Mouse (Mus musculus) kidney, adult 2 months (tissue): ENCODE measurements around the gene Lmx1a. TPM values are rescaled to one million over a fixed set of nuclear protein-coding genes. Genes with fewer than 3 reads are reported as not detected.

Source experiments
- DNase-seq: peaks from one replicate; pipeline ENCODE4 v3.0.0; 2021
- H3K27ac ChIP-seq: fragments of 200-500 bp; 2 replicates; pipeline ENCODE4 v1.5.1; 2012; ENCODE audit warnings: low read depth, low read length, control low read depth, inconsistent platforms; ENCODE audit not compliant: insufficient read depth
- H3K27me3 ChIP-seq: fragments of 200-500 bp; replicated peaks from 2 replicates; pipeline ENCODE4 v1.6.1; 2012; ENCODE audit warnings: mild to moderate bottlenecking, moderate library complexity, low read length, inconsistent platforms; ENCODE audit not compliant: control insufficient read depth, insufficient read depth
- H3K36me3 ChIP-seq: fragments of 200-500 bp; 2 replicates; pipeline ENCODE4 v1.6.1; 2012; ENCODE audit warnings: mild to moderate bottlenecking, moderate library complexity, low read length, inconsistent platforms; ENCODE audit not compliant: control insufficient read depth, insufficient read depth
- H3K4me1 ChIP-seq: fragments of 200-500 bp; 2 replicates; pipeline ENCODE4 v1.6.1; 2011; ENCODE audit warnings: low read length; ENCODE audit not compliant: control insufficient read depth, insufficient read depth
- H3K4me3 ChIP-seq: fragments of 200-500 bp; 2 replicates; pipeline ENCODE4 v1.5.1; 2011; ENCODE audit warnings: mild to moderate bottlenecking, low read depth, low read length, control low read depth; ENCODE audit not compliant: insufficient read depth
- CTCF ChIP-seq: fragments of 200-500 bp; conservative IDR thresholded peaks from 2 replicates; pipeline ENCODE4 v1.5.1; 2011; ENCODE audit warnings: low read depth, mild to moderate bottlenecking, control low read depth, low read length, moderate library complexity, mixed read lengths; ENCODE audit not compliant: insufficient read depth, insufficient read length
- POLR2A ChIP-seq: fragments of 200-500 bp; IDR thresholded peaks from one replicate; pipeline ENCODE4 v1.6.1; 2011; ENCODE audit warnings: low read depth, low read length, control low read depth
- WGBS: fragments of 180-500 bp; shearing (Covaris S2); methylation state at CpG from one replicate; pipeline ENCODE4 v1.1.7; 2018; 5-methylcytosine and 5-hydroxymethylcytosine counted together
- polyA plus RNA-seq: library from polyadenylated mRNA; depleted of rRNA; stranded (reverse); fragments of >200 nt; gene quantifications from 2 replicates; pipeline ENCODE4 v1.2.3, GENCODE M21; 2012; rRNA removed

Lmx1a gene
- polyA plus RNA-seq, result 0.02 and 0.07 TPM in 2 replicates

- H3K36me3 ChIP-seq, result no peaks in the 10 kb centered on the region
- H3K27ac ChIP-seq, result no peak within 1 kb of the TSS
- 4% methylated on average over 3 of the region's 3 CpGs for WGBS
- H3K4me1 ChIP-seq, result 0 out of 2 replicates have a peak, but pooled peaks cover 3% of the 10 kb centered on the region
- peak within 1 kb of the TSS; percentile 28; the same call in 1 of the 2 replicates for H3K4me3 ChIP-seq
- TF ChIP-seq CTCF (no peak), POLR2A (no peak)
- DNase-seq, result no peak
- H3K27me3 ChIP-seq, result peaks cover 9% of the 10 kb centered on the region
These were observed at the start of gene Lmx1a for GRCm38 (mm10) chr1:167689232-167689261. Gene Lmx1a (plus strand): TSS chr1:167689237.

- Histone ChIP-seq H3K27ac (no peak overlapping the region), H3K4me1 (no peaks in the 10 kb centered on the region), H3K36me3 (no peaks in the 10 kb centered on the region), H3K4me3 (no peak overlapping the region), H3K27me3 (no peaks in the 10 kb centered on the region)
- WGBS, result 17% methylated on average over 16 of the region's 16 CpGs
- TF ChIP-seq POLR2A (no peak), CTCF (peak; percentile 81)
- DNase-seq, result peak; percentile 79
These were observed 44.0 kb upstream of the Lmx1a start for GRCm38 (mm10) chr1:167644866-167645537.

- 82% methylated on average over 3 of the region's 3 CpGs for WGBS
These were observed 40.4 kb upstream of the Lmx1a start for GRCm38 (mm10) chr1:167648670-167649069.

GRCm38 (mm10) chr1:167649122-167649633, 39.9 kb upstream of the Lmx1a start:
- no peaks in the 10 kb centered on the region for H3K36me3 ChIP-seq
- TF ChIP-seq POLR2A (no peak), CTCF (no peak)
- H3K27me3 ChIP-seq, result no peaks in the 10 kb centered on the region
- 60% methylated on average over 11 of the region's 11 CpGs for WGBS
- H3K27ac ChIP-seq, result no peak overlapping the region
- DNase-seq, result peak; percentile 79
- no peaks in the 10 kb centered on the region for H3K4me1 ChIP-seq
- H3K4me3 ChIP-seq, result no peak overlapping the region

More at GRCm38 (mm10) chr1:167648670-167649069, 40.4 kb upstream of the Lmx1a start:
- DNase-seq, result no peak
- no peaks in the 10 kb centered on the region for H3K4me1 ChIP-seq
- TF ChIP-seq POLR2A, result no peak
- no peak for TF ChIP-seq CTCF
- no peaks in the 10 kb centered on the region for H3K27me3 ChIP-seq
- H3K4me3 ChIP-seq, result no peak overlapping the region
- H3K27ac ChIP-seq, result no peak overlapping the region
- H3K36me3 ChIP-seq, result no peaks in the 10 kb centered on the region

GRCm38 (mm10) chr1:167652336-167652735, 36.7 kb upstream of the Lmx1a start:
- H3K27me3 ChIP-seq, result no peaks in the 10 kb centered on the region
- 78% methylated on average over 2 of the region's 2 CpGs for WGBS
- H3K4me3 ChIP-seq, result no peak overlapping the region
- DNase-seq, result no peak
- H3K4me1 ChIP-seq, result no peaks in the 10 kb centered on the region
- no peak overlapping the region for H3K27ac ChIP-seq
- H3K36me3 ChIP-seq, result no peaks in the 10 kb centered on the region
- TF ChIP-seq CTCF (no peak), POLR2A (no peak)

- DNase-seq, result no peak
- no peaks in the 10 kb centered on the region for H3K36me3 ChIP-seq
- no peaks in the 10 kb centered on the region for H3K27me3 ChIP-seq
- H3K4me1 ChIP-seq, result no peaks in the 10 kb centered on the region
- H3K4me3 ChIP-seq, result no peak overlapping the region
- H3K27ac ChIP-seq, result no peak overlapping the region
- 90% methylated on average over 3 of the region's 3 CpGs for WGBS
- no peak for TF ChIP-seq POLR2A
- TF ChIP-seq CTCF, result no peak
These were observed 30.0 kb upstream of the Lmx1a start for GRCm38 (mm10) chr1:167659065-167659464.

GRCm38 (mm10) chr1:167660521-167661101, 28.4 kb upstream of the Lmx1a start:
- H3K4me3 ChIP-seq, result no peak overlapping the region
- no peak overlapping the region for H3K27ac ChIP-seq
- peak; percentile 68 for DNase-seq
- 2% methylated on average over 21 of the region's 21 CpGs for WGBS
- H3K36me3 ChIP-seq, result no peaks in the 10 kb centered on the region
- H3K4me1 ChIP-seq, result no peaks in the 10 kb centered on the region
- TF ChIP-seq POLR2A (no peak), CTCF (no peak)
- no peaks in the 10 kb centered on the region for H3K27me3 ChIP-seq
